Mouse (Mus musculus) cerebellum, adult (tissue): ENCODE results near the gene Otop2.

Experiments
- ATAC-seq: cut with Nextera tagmentation; 2 replicates; pipeline ENCODE4 v1.9.2; 2017; ENCODE audit warnings: mild to moderate bottlenecking, moderate library complexity, mixed read lengths; ENCODE audit not compliant: insufficient number of reproducible peaks, low FRiP score, low TSS enrichment

Otop2 gene

GRCm38 (mm10) chr11:115296471-115297210 lies 10.3 kb upstream of the Otop2 start:
- ATAC-seq = peak; percentile 36; the same call in 1 of the 2 replicates

GRCm38 (mm10) chr11:115297214-115297826 lies 9.6 kb upstream of the Otop2 start, which contains the start of gene Fads6:
Fads6 (minus strand) TSS chr11:115297663.
- ATAC-seq = peak; percentile 85

GRCm38 (mm10) chr11:115298160-115298559 lies 8.8 kb upstream of the Otop2 start:
- ATAC-seq = no peak

GRCm38 (mm10) chr11:115300745-115301144 lies 6.2 kb upstream of the Otop2 start:
- ATAC-seq = no peak

- ATAC-seq = no peak
Observed at GRCm38 (mm10) chr11:115301351-115301750, 5.6 kb upstream of the Otop2 start.

- no peak for ATAC-seq
Observed at GRCm38 (mm10) chr11:115303167-115303566, 3.8 kb upstream of the Otop2 start.

- no peak for ATAC-seq
Observed at GRCm38 (mm10) chr11:115308781-115309180, 1.8 kb downstream of the Otop2 start.

- ATAC-seq = no peak
Observed at GRCm38 (mm10) chr11:115314249-115314648, 7.3 kb downstream of the Otop2 start.

GRCm38 (mm10) chr11:115317204-115317603 lies 10.2 kb downstream of the Otop2 start:
- no peak for ATAC-seq

- ATAC-seq = no peak
Observed at GRCm38 (mm10) chr11:115318245-115319027, 11.5 kb downstream of the Otop2 start.

- ATAC-seq = 0 out of 2 replicates have a peak, but pooled peaks have one; percentile 36
Observed at GRCm38 (mm10) chr11:115319704-115320383, 12.9 kb downstream of the Otop2 start.

- peak; percentile 55; the same call in 1 of the 2 replicates for ATAC-seq
Observed at GRCm38 (mm10) chr11:115321906-115322693, 15.1 kb downstream of the Otop2 start, which contains the start of gene Ush1g. Ush1g (minus strand) TSS chr11:115322041.

GRCm38 (mm10) chr11:115323354-115323753 lies 16.4 kb downstream of the Otop2 start:
- ATAC-seq = no peak

- no peak for ATAC-seq
Observed at GRCm38 (mm10) chr11:115326730-115327129, 19.8 kb downstream of the Otop2 start.

- no peak for ATAC-seq
Observed at GRCm38 (mm10) chr11:115329339-115329738, 22.4 kb downstream of the Otop2 start.

- no peak for ATAC-seq
Observed at GRCm38 (mm10) chr11:115334531-115334930, 27.6 kb downstream of the Otop2 start, which contains the start of gene Otop3. Otop3 (plus strand) TSS chr11:115334731.

GRCm38 (mm10) chr11:115335223-115335622 lies 28.3 kb downstream of the Otop2 start:
- no peak for ATAC-seq

GRCm38 (mm10) chr11:115336115-115336514 lies 29.2 kb downstream of the Otop2 start:
- no peak for ATAC-seq

GRCm38 (mm10) chr11:115337350-115337749 lies 30.4 kb downstream of the Otop2 start:
- no peak for ATAC-seq
